Mouse (Mus musculus) kidney, embryonic 14.5 days (tissue): ENCODE results near the gene Mipep. TPM values are rescaled to one million over a fixed set of nuclear protein-coding genes. Genes with fewer than 3 reads are reported as not detected.
A peak's percentile ranks its signal among the peaks of the same experiment; 100 is the strongest.

ENCODE experiments used
- ATAC-seq: fragments of 200-750 bp; cut with Nextera tagmentation; 2 replicates; pipeline ENCODE4 v1.8.0; 2017; ENCODE audit warnings: moderate number of reproducible peaks, mild to moderate bottlenecking, moderate TSS enrichment, moderate library complexity; ENCODE audit not compliant: low FRiP score, low TSS enrichment
- H3K27ac ChIP-seq: fragments of 300-500 bp; sonication (generic); 2 replicates; pipeline ENCODE4 v1.5.1; 2014; ENCODE audit warnings: low read depth, mild to moderate bottlenecking, low read length, moderate library complexity, mixed read lengths
- H3K27me3 ChIP-seq: fragments of 300-500 bp; sonication (generic); 2 replicates; pipeline ENCODE4 v1.6.1; 2014; ENCODE audit warnings: mild to moderate bottlenecking, low read length; ENCODE audit not compliant: control insufficient read depth, insufficient read depth
- H3K36me3 ChIP-seq: fragments of 300-500 bp; sonication (generic); 2 replicates; pipeline ENCODE4 v1.6.1; 2014; ENCODE audit warnings: low read length, mixed read lengths; ENCODE audit not compliant: control insufficient read depth, insufficient read depth
- H3K4me1 ChIP-seq: fragments of 300-500 bp; sonication (generic); 2 replicates; pipeline ENCODE4 v1.6.1; 2014; ENCODE audit warnings: low read length, mixed read lengths; ENCODE audit not compliant: control insufficient read depth, insufficient read depth
- H3K4me2 ChIP-seq: fragments of 300-500 bp; sonication (generic); replicated peaks from 2 replicates; pipeline ENCODE4 v1.6.1; 2014; ENCODE audit warnings: low read depth, mild to moderate bottlenecking, low read length
- H3K4me3 ChIP-seq: fragments of 300-500 bp; sonication (generic); 2 replicates; pipeline ENCODE4 v1.5.1; 2014; ENCODE audit warnings: mild to moderate bottlenecking, low read length
- H3K9ac ChIP-seq: fragments of 300-500 bp; sonication (generic); 2 replicates; pipeline ENCODE4 v1.6.1; 2014; ENCODE audit warnings: low read depth, mild to moderate bottlenecking, low read length, moderate library complexity
- H3K9me3 ChIP-seq: fragments of 300-500 bp; sonication (generic); 2 replicates; pipeline ENCODE4 v1.6.1; 2016; ENCODE audit warnings: low read length; ENCODE audit not compliant: control insufficient read depth
- WGBS: fragments of 180-500 bp; shearing (Covaris S2); extraction: QIAGEN DNeasy Blood & Tissue Kit; methylation state at CpG from one replicate; pipeline ENCODE4 v1.1.7; 2014; 5-methylcytosine and 5-hydroxymethylcytosine counted together
- polyA plus RNA-seq: library from polyadenylated mRNA; unstranded; fragments of >200 nt; fragmentation: Nextera tagmentation; extraction: Ambion mirVana; gene quantifications from 2 replicates; pipeline ENCODE4 v1.2.1, GENCODE M21; 2014

Gene Mipep
- polyA plus RNA-seq, 1 experiment from 2014 or later: 26.5 TPM

DNA sequence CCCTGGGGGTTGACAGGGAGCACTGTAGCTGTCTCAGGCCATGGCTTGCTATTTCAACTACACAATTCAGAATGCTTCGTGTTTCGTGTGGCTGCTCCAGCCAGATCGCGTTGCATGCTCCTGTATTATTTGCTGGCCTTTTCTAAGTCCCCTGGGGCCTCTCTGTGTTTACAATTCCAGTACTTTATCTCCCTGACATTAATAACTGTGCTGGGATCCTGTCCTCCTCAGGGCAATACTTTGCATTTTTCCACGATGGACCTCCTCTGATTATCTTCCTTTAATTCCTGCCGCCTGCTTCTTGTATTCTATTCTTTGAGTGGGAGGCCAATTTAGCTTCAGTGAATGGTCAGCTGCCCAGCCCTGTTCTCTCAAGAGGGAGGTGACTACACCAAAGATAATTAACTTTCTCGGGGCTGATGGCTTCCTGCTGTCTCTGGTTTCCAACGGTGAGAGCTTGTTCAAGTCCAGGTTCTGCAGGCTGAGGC is 128.7 kb downstream of the Mipep start:
- Histone ChIP-seq H3K4me2 (no peak overlapping the region), H3K4me1 (peaks cover 17% of the 10 kb centered on the region; the same call in 1 of the 2 replicates), H3K36me3 (no peaks in the 10 kb centered on the region), H3K9ac (no peak overlapping the region; the same call in 1 of the 2 replicates), H3K9me3 (no peaks in the 10 kb centered on the region), H3K27ac (peak overlapping the region; percentile 83), H3K27me3 (no peaks in the 10 kb centered on the region), H3K4me3 (no peak overlapping the region)
- 11% methylated on average over 8 of the region's 8 CpGs for WGBS
- peak; percentile 65 for ATAC-seq

- 42% methylated on average over 4 of the region's 4 CpGs for WGBS
- Histone ChIP-seq H3K9ac (no peak overlapping the region), H3K36me3 (no peaks in the 10 kb centered on the region), H3K27ac (no peak overlapping the region; the same call in 1 of the 2 replicates), H3K4me3 (no peak overlapping the region), H3K4me2 (no peak overlapping the region), H3K4me1 (peaks cover 17% of the 10 kb centered on the region; the same call in 1 of the 2 replicates), H3K27me3 (no peaks in the 10 kb centered on the region), H3K9me3 (no peaks in the 10 kb centered on the region)
- no peak for ATAC-seq
Measured at GRCm38 (mm10) chr14:60916661-60917060, 132.3 kb downstream of the Mipep start.

- Histone ChIP-seq H3K9ac (no peak overlapping the region), H3K4me3 (no peak overlapping the region), H3K4me1 (no peaks in the 10 kb centered on the region), H3K27ac (no peak overlapping the region), H3K4me2 (no peak overlapping the region), H3K36me3 (no peaks in the 10 kb centered on the region), H3K9me3 (no peaks in the 10 kb centered on the region), H3K27me3 (no peaks in the 10 kb centered on the region)
- 73% methylated on average over 1 of the region's 1 CpGs for WGBS
- no peak for ATAC-seq
Measured at GRCm38 (mm10) chr14:60926011-60926410, 141.6 kb downstream of the Mipep start.

DNA sequence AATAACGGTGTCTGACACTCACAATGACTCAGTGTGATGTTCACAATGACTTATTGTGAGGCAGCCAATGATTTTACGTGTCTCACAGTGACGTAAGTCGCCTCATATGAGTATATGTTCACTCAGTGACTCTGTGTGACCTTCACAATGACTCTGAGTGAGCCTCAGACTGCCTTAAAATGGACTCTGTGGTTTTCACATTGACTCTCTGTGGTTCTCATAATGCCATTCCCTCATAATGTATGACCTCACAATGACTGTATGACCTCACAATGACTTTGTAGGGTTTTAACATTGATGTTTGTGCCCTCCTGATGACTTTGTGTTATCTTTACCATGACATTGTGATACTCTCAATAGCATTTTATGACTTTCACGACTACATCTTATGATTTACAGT is 151.3 kb downstream of the Mipep start:
- Histone ChIP-seq H3K27ac (no peak overlapping the region), H3K9me3 (no peaks in the 10 kb centered on the region), H3K27me3 (no peaks in the 10 kb centered on the region), H3K4me1 (no peaks in the 10 kb centered on the region), H3K4me3 (no peak overlapping the region), H3K36me3 (no peaks in the 10 kb centered on the region), H3K9ac (no peak overlapping the region), H3K4me2 (no peak overlapping the region)
- WGBS: 86% methylated on average over 5 of the region's 5 CpGs
- no peak for ATAC-seq

GRCm38 (mm10) chr14:60937481-60938039 is 153.2 kb downstream of the Mipep start:
- Histone ChIP-seq H3K9ac (no peak overlapping the region), H3K4me3 (no peak overlapping the region), H3K4me1 (no peaks in the 10 kb centered on the region), H3K27ac (no peak overlapping the region), H3K4me2 (no peak overlapping the region), H3K36me3 (no peaks in the 10 kb centered on the region), H3K9me3 (no peaks in the 10 kb centered on the region), H3K27me3 (no peaks in the 10 kb centered on the region)
- 91% methylated on average over 4 of the region's 4 CpGs for WGBS
- no peak for ATAC-seq

Other genes with a start within 250 kb of the Mipep start
- 54.1 and 65.7 TPM in 2 replicates for gene Spata13, start 150.6 kb upstream of the Mipep start, polyA plus RNA-seq
- gene C1qtnf9, start 16.4 kb upstream of the Mipep start, polyA plus RNA-seq: 0.46 TPM in 1 of 2 replicates, not detected in the other